Mouse (Mus musculus): ENCODE measurements around the gene Hps6.

The Hps6 gene

DNA sequence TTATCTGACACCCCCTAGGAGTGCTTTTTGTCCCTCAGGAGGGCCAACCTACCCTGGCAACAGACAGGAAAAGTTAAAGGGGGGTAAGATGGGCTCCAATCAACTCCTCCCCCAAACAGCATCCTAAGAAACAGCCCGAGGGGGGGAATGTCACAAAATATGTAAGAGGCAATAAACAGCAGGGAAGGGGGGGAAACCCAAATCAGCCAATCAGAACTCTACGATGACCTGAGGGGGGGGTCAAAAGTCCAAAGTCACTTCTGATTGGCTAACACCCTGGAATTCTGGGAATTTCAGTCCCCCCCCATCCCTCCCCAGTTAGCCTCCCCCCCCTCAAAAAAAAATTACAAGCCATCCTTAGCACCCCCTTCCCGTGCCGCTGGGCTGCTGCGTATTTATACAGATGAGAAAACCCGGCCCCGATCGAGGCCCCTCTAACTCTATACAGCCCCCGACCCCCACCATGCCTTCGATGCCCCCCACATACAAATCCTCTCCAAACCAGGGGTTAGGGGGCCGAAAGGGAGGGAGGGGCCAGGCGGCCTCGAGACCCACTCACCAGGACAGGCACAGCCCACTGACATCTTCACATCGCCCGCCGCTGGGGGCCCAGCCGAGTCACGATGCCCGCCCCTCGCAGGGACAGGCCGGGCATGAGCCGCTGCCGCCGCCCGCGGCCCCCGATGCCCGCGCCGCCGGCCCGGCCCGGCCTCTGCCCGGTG is 41.1 kb downstream of the Hps6 start, which contains the start of gene Pprc1:
TSS of gene Pprc1 (plus strand) at position 616 of the 722 bp plus-strand sequence.
- CTCF ChIA-PET, result no interaction called here

DNA sequence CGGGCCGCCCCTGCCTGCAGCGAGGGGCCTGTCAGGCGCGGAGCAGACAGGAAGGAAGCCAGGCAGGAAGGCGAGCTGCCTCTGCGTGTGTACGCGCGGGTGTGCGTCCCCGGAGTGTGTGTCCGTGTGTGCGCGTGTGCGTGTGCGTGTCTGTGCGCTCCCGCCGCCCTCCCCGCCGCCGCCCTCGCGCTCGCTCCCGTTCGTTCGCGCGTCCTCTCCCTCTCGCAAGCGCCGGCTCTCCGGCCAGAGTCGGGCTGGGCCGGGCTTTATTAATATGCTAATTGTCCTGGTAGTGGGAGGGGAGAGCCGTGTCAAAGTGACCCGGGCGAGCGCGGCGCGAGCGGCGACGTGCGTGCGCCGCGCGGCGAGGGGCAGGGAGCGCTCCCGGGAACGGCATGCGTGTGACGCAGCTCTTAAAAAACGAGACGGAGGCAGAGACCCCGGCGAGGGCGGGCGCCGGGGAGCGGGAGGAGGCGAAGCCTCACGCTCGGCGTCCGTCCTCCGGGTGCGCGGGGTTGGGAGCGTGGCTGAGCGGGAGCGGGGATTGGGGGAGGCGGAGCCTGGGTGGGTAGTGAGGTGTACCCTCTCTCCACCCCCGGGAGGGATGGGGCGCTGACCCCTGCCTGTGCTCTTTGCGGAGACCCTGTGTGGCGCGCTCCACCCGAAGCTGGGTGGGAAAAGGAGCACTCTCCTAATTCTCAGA is 41.8 kb downstream of the Hps6 start, which contains the start of gene Ldb1:
TSS of gene Ldb1 (minus strand) at position 222 of the 703 bp plus-strand sequence.
- CTCF ChIA-PET, result interaction anchor here (1.0 kb wide), 1 partner anchor 11 kb away, joined by 3 read pairs; no protein-coding TSS in a partner anchor

DNA sequence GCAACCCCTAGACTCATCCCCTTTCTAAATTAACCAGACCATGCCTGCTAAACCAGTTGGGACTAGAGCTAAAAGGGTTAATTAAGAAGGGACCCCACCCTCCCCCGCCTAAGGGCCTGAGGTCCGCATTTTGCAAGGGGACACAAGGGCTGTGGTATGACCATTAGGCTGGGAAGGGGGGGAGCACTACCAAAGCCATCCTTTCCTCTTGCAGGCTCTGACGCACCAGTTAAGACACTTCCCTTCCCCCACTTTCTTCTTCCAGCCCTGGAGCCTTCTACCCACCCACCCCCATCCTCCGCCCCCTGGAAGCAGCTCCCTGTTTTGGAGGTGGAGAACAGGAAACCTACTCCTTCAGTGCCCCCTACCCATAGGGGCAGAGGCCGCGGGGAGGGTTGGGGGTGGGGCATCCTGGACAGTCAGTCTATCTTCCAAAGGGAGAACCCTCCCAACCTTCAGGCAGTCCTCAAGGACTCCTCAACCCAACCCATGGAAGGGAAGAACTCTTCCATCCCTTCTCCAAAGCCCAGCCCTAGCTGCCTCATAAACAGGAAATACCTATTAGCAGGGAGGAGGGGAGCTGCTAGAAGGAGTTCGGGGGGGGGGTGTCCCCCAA is 42.5 kb downstream of the Hps6 start:
- CTCF ChIA-PET, result interaction anchor here (0.6 to 1.0 kb wide), 3 partner anchors 10 to 1794 kb away, joined by 3 to 5 read pairs (median 4); no protein-coding TSS in a partner anchor

DNA sequence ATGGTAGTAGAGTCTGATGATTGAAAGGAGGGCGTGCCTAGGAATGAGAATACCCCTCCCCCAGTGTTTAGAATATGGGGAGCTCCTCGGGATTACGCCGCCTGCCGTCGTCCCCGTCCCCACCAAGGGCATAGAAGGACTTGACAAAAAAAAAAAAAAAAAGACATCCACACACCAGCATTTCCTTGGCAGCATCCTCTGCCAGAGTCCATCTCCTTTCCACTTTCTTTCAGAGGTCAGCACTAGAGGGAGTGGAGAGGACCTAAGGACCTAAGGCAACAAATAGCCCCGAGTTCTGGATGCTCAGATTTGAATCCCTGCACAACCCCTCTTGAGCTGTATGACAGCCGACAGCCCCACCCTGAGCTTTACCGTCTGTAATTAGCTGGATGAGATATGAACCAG is 43.3 kb downstream of the Hps6 start:
- CTCF ChIA-PET, result no interaction called here

DNA sequence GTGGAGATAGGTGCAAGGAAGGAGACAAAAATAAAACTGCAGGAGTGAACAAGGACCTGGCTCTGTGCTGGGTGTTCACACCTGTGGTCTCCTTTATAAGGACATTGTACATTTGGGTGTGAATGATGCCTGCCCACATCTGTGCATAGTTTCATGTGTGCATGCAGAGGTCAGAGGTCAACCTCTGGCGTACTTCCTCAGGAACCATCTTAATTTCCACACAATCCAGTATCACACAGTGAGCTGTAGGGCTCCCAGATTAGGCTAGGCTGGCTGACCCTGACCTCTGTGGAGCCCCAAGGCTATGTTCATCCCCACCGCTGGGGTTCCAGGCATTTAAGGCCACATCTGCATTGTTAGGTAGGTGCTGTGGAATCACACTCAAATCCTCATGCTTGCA is 44.1 kb downstream of the Hps6 start:
- CTCF ChIA-PET, result interaction anchor here (0.6 kb wide), 1 partner anchor 396 kb away, joined by 3 read pairs; no protein-coding TSS in a partner anchor

DNA sequence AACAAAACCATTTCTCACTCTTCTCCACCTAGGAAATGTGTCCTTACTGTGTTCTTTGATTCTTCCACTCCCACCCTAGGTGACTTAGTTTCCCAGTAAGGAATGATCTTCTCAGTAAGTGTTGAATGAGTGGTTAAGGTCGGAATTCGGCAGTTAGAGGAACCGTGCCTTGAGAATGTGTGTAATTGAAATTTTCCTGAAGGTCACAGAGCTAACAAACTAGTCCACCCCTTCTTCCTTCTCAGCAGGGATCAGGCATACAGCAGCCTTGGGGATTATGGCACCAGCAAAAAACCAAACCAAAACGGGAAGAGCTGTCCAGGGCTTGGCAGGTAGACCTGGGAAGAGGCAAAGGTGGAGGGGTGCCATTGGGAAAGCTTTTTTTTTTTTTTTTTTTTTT is 45.8 kb downstream of the Hps6 start:
- CTCF ChIA-PET, result interaction anchor here (0.7 kb wide), 1 partner anchor 1274 kb away, joined by 16 read pairs; no protein-coding TSS in a partner anchor

DNA sequence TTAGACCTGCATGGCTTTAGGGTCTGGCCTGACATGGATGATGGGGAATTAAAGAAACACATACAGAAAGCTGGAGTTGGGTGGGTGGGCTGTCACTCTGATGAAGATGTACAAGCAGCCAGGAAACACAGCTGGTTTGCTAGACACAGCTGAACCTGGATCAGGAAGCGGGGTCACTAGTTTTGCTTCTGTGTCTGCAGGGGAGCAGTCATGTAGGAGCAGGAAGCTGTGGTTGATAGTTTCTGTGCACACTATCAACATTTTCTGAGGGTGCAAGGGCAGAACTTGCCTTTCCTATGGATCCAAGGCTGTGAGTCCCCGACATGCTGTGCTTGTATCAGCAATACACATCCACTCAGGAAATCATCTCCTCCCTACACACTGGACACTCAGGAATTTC is 47.2 kb downstream of the Hps6 start:
- CTCF ChIA-PET, result interaction anchor here (0.7 kb wide), 1 partner anchor 342 kb away, joined by 14 read pairs; no protein-coding TSS in a partner anchor
